Mouse (Mus musculus): ENCODE measurements around the gene Lmbr1. TPM values are rescaled to one million over a fixed set of nuclear protein-coding genes. Genes with fewer than 3 reads are reported as not detected.

The Lmbr1 gene
- total RNA-seq, 2 experiments from 2014 or later: 12.3 to 13.9 TPM

Small RNA genes within 50 kb of the gene (microRNA-seq; reads per million reads assigned to microRNA genes)
- gene Gm23801: not detected

Other genes with a start within 250 kb of the Lmbr1 start
- gene Rnf32, start 182.4 kb downstream of the Lmbr1 start, total RNA-seq (2021): under 1 TPM; 0.31 to 0.61 TPM
- gene Nom1, start 56.3 kb upstream of the Lmbr1 start, total RNA-seq (2021): 10 to 100 TPM; 11.9 to 12.7 TPM
- gene Mnx1, start 100.1 kb upstream of the Lmbr1 start, total RNA-seq (2021): not detected
- gene Ube3c, start 190.9 kb upstream of the Lmbr1 start, total RNA-seq (2021): 10 to 100 TPM; 40.3 to 41.5 TPM